Mouse (Mus musculus) midbrain, embryonic 11.5 days (tissue): Measurements from ENCODE around the gene Col6a3. TPM values are rescaled to one million over a fixed set of nuclear protein-coding genes. Genes with fewer than 3 reads are reported as not detected.

Source experiments
- ATAC-seq: fragments of 200-750 bp; cut with Nextera tagmentation; 2 replicates; pipeline ENCODE4 v1.8.0; 2017; ENCODE audit warnings: moderate TSS enrichment, moderate library complexity; ENCODE audit not compliant: low FRiP score
- DNase-seq: peaks from one replicate; pipeline ENCODE4 v3.0.0; 2015; ENCODE audit warnings: low spot score; ENCODE audit errors: missing footprints
- H3K27ac ChIP-seq: fragments of 300-500 bp; sonication (generic); 2 replicates; pipeline ENCODE4 v1.5.1; 2014; ENCODE audit warnings: low read depth, low read length
- H3K27me3 ChIP-seq: fragments of 300-500 bp; sonication (generic); 2 replicates; pipeline ENCODE4 v1.6.1; 2014; ENCODE audit warnings: mild to moderate bottlenecking, low read length, moderate library complexity, mixed read lengths; ENCODE audit not compliant: control insufficient read depth, insufficient read depth
- H3K36me3 ChIP-seq: fragments of 300-500 bp; sonication (generic); 2 replicates; pipeline ENCODE4 v1.6.1; 2014; ENCODE audit warnings: mild to moderate bottlenecking, low read length, moderate library complexity, mixed read lengths; ENCODE audit not compliant: control insufficient read depth, insufficient read depth
- H3K4me1 ChIP-seq: fragments of 300-500 bp; sonication (generic); 2 replicates; pipeline ENCODE4 v1.6.1; 2014; ENCODE audit warnings: low read length; ENCODE audit not compliant: control insufficient read depth, insufficient read depth
- H3K4me2 ChIP-seq: fragments of 300-500 bp; sonication (generic); 2 replicates; pipeline ENCODE4 v1.6.1; 2014; ENCODE audit warnings: mild to moderate bottlenecking, moderate library complexity
- H3K4me3 ChIP-seq: fragments of 300-500 bp; sonication (generic); 2 replicates; pipeline ENCODE4 v1.5.1; 2014; ENCODE audit warnings: low read depth, low read length
- H3K9ac ChIP-seq: fragments of 300-500 bp; sonication (generic); 2 replicates; pipeline ENCODE4 v1.6.1; 2014; ENCODE audit warnings: low read length
- H3K9me3 ChIP-seq: fragments of 300-500 bp; sonication (generic); 2 replicates; pipeline ENCODE4 v1.6.1; 2016; ENCODE audit warnings: low read length; ENCODE audit not compliant: control insufficient read depth
- WGBS: fragments of 180-500 bp; shearing (Covaris S2); extraction: QIAGEN DNeasy Blood & Tissue Kit; methylation state at CpG from one replicate; pipeline ENCODE4 v1.1.7; 2014; 5-methylcytosine and 5-hydroxymethylcytosine counted together
- polyA plus RNA-seq: library from polyadenylated mRNA; unstranded; fragments of >200 nt; fragmentation: Nextera tagmentation; extraction: Ambion mirVana; gene quantifications from 2 replicates; pipeline ENCODE4 v1.2.1, GENCODE M21; 2014

Col6a3 gene
- polyA plus RNA-seq, result 6.5 and 6.7 TPM in 2 replicates

DNA sequence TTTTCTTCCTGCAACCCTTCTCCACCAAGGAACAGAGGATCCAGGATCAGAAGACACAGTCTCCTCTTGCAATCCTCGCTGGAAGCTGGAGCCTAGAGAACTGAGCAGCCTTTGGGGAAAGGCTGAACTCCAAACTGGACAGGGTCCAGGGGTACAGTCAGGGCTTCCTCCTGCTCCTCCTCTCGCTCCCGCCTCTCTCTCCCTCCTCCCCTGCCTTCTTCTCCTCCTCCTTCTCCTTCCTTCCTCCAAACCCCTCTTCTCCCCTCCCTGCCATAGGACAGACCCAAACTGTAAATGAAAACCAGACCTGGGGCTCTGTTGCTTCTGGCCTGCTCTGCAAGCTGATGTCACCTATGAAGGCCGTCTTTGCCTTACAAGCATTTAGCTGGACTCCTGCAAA lies at the start of gene Col6a3:
Gene Col6a3, minus strand, starts transcription at position 136 of the 400 bp plus-strand sequence.
- ATAC-seq, result no peak
- Histone ChIP-seq H3K27me3 (no peaks in the 10 kb centered on the region), H3K4me1 (no peaks in the 10 kb centered on the region), H3K4me3 (no peak within 1 kb of the TSS), H3K36me3 (no peaks in the 10 kb centered on the region), H3K4me2 (no peak within 1 kb of the TSS), H3K9me3 (no peaks in the 10 kb centered on the region), H3K9ac (no peak within 1 kb of the TSS), H3K27ac (no peak within 1 kb of the TSS)
- WGBS, result 55% methylated on average over 4 of the region's 4 CpGs
- DNase-seq, result no peak

DNA sequence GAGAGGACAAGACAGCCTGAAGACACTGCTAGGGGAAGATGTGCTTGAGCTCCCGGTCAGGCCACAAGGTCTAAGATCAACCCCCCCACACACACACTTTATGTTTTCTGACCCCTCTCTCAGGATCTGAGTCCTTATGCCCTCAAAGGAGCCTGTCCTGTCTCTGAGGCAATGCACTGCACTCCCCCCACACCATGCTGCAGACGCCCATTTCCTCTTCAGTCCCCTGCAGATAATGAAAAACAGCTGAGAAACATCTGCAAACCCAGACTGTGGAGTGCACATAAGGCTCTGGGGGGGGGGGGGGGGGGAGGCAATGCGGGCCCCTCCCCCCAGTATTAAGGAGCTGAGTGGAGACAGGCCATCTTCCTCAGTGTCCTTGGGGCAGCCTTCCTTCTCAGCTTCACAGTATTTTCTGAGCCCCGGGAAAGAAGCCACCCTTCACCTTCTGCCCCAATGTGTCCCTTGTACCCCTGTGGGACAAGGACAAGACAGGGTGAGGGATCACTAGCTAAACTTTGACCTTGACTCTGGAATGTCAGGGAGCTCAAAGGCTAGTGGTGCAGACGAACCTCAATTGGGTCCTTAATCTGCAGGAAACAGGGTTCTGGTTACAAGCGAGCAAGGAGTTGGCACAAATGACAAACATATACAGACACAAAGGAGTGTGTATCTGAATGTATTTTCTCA lies 42.1 kb upstream of the Col6a3 start:
- H3K27me3 ChIP-seq, result no peaks in the 10 kb centered on the region
- no peak for DNase-seq
- no peaks in the 10 kb centered on the region for H3K9me3 ChIP-seq
- WGBS, result 60% methylated on average over 6 of the region's 6 CpGs
- no peak overlapping the region for H3K4me2 ChIP-seq
- H3K27ac ChIP-seq, result no peak overlapping the region
- no peak overlapping the region for H3K9ac ChIP-seq
- H3K4me1 ChIP-seq, result no peaks in the 10 kb centered on the region
- no peak overlapping the region for H3K4me3 ChIP-seq
- no peak for ATAC-seq
- H3K36me3 ChIP-seq, result no peaks in the 10 kb centered on the region

DNA sequence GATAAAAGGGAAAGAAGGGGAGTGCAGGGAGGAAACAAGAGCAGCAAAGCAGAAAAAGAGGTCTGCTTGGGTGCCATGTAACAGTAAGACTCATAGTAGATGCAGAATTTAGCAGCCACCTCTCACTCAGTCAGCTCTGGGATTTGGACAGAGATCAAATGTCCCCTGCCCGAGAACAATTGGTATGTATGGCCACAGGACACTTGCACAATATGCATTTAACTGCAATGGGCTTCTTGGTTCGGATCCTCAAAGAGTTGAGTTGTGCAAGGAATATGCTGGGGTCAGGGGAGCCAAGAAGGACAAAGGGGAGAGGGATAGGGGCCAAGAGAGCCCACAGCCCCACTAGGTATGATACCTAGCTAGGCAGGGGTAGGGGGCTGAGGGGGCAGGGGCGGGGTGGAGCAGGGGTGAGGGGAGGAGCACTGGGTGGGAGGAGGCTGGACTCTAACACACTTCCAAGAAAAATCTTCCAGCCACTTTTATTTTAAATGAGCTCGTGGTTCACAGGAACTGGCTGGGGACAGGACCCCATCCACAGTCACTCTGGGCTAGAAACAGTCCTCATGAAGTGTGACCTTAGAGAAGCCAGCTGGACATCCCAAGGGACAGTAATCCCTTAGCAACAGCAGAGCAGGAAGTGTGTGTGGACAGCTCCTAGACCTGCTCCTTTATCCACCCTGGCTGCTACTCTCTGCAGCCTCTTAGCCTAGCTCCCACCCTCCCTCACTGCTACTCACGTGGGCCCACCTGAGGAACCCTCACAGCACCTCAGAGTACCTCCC lies 32.9 kb upstream of the Col6a3 start:
- H3K4me1 ChIP-seq, result no peaks in the 10 kb centered on the region
- no peaks in the 10 kb centered on the region for H3K27me3 ChIP-seq
- H3K4me2 ChIP-seq, result no peak overlapping the region
- no peaks in the 10 kb centered on the region; the same call in 1 of the 2 replicates for H3K9me3 ChIP-seq
- no peaks in the 10 kb centered on the region for H3K36me3 ChIP-seq
- ATAC-seq (no peak), DNase-seq (no peak)
- WGBS, result 70% methylated on average over 5 of the region's 5 CpGs
- no peak overlapping the region for H3K4me3 ChIP-seq
- H3K9ac ChIP-seq, result no peak overlapping the region
- no peak overlapping the region for H3K27ac ChIP-seq

DNA sequence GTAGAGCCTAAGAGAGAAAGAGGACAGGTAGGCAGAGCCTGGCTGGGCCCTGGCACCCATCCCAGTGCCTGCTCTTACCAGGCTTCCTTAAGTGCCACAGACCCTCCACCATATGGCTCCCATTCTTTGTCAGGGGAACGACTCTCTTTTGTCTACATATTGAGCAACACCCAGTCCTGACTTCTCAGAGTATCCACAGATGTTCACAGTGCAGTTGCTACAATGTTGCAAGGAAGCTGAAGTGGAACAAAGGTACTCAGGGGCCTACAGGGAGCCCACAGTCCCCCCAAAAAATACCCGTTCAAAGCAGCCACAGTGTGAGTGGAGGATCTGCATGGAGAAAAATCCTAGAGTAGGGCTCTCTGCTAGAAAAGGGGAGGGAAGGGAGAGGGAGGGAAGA lies 32.2 kb upstream of the Col6a3 start:
- Histone ChIP-seq H3K4me2 (no peak overlapping the region), H3K4me1 (no peaks in the 10 kb centered on the region), H3K4me3 (no peak overlapping the region), H3K27ac (no peak overlapping the region), H3K36me3 (no peaks in the 10 kb centered on the region), H3K27me3 (no peaks in the 10 kb centered on the region), H3K9me3 (no peaks in the 10 kb centered on the region; the same call in 1 of the 2 replicates), H3K9ac (no peak overlapping the region)
- DNase-seq, result no peak
- ATAC-seq, result no peak
- 51% methylated on average over 2 of the region's 2 CpGs for WGBS

DNA sequence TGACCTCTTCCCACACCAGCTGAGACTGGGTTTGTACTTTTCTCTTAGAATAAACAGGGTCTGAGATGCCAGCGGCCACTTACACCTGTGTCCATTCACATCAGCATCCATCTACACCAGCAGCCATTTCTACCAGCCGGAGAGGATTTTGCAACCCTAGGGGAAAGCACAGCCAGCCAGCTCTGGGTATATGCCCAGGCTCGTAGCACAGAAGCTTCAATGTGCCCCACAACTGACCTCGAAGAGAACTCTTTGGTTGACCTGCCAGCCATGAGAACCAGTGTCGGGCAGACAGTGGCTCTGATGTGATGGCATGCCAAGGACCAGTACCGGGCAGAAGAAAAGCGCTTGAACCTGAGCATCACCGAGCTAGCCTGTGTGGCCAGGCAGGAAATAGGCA lies 31.6 kb upstream of the Col6a3 start:
- ATAC-seq (no peak), DNase-seq (no peak)
- 89% methylated on average over 8 of the region's 8 CpGs for WGBS
- no peaks in the 10 kb centered on the region for H3K27me3 ChIP-seq
- H3K36me3 ChIP-seq, result no peaks in the 10 kb centered on the region
- H3K4me2 ChIP-seq, result no peak overlapping the region
- H3K4me1 ChIP-seq, result no peaks in the 10 kb centered on the region
- H3K9me3 ChIP-seq, result no peaks in the 10 kb centered on the region; the same call in 1 of the 2 replicates
- H3K9ac ChIP-seq, result no peak overlapping the region
- H3K27ac ChIP-seq, result no peak overlapping the region
- H3K4me3 ChIP-seq, result no peak overlapping the region

DNA sequence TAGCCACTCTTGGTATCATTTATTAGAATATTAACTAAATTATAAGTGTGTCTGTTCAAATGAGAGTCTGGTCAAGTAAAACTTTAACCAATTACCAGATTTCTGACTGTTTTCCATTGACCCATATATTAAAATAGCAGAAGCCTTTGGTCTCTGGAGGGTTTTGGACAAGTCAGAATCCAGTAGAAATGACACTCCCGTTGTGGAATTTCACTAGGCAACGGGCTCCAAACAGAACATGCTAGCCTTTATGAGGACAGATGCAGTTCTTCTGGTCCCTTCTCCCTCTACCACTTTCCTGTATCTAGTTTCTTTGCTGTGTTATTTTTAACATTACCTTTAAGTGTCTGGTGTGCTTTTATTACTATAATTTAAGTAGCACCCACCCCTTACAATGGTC lies 26.8 kb upstream of the Col6a3 start:
- ATAC-seq (no peak), DNase-seq (no peak)
- Histone ChIP-seq H3K27me3 (no peaks in the 10 kb centered on the region), H3K36me3 (no peaks in the 10 kb centered on the region), H3K4me1 (no peaks in the 10 kb centered on the region), H3K9ac (no peak overlapping the region), H3K4me2 (no peak overlapping the region), H3K27ac (no peak overlapping the region), H3K4me3 (no peak overlapping the region), H3K9me3 (no peaks in the 10 kb centered on the region; the same call in 1 of the 2 replicates)
- whole genome bisulfite sequencing, result 91% methylated on average over 2 of the region's 2 CpGs

DNA sequence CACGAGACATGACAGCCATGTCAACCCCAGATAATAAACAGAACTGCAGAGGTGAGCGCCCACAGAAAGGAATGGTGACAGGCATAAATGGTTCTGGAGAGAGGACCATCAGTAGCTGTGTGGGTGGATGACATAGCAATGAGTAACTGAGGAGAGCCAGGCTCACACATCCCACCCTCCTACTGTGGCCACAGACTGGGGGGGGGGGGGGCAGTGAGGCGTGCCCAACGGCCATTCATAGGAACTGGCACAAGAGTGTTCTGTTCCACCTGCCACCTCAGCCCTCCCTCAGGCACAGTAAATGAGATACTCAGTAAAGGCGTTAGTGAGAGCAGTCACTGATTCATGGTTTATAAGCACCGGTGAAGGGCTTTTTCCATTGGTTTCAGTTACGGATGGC lies 23.0 kb upstream of the Col6a3 start:
- no peak overlapping the region for H3K9ac ChIP-seq
- no peak overlapping the region for H3K4me3 ChIP-seq
- H3K36me3 ChIP-seq, result no peaks in the 10 kb centered on the region
- ATAC-seq (no peak), DNase-seq (no peak)
- no peaks in the 10 kb centered on the region for H3K4me1 ChIP-seq
- H3K27ac ChIP-seq, result no peak overlapping the region
- 91% methylated on average over 7 of the region's 7 CpGs for WGBS
- H3K27me3 ChIP-seq, result no peaks in the 10 kb centered on the region
- H3K4me2 ChIP-seq, result no peak overlapping the region
- H3K9me3 ChIP-seq, result no peaks in the 10 kb centered on the region; the same call in 1 of the 2 replicates

DNA sequence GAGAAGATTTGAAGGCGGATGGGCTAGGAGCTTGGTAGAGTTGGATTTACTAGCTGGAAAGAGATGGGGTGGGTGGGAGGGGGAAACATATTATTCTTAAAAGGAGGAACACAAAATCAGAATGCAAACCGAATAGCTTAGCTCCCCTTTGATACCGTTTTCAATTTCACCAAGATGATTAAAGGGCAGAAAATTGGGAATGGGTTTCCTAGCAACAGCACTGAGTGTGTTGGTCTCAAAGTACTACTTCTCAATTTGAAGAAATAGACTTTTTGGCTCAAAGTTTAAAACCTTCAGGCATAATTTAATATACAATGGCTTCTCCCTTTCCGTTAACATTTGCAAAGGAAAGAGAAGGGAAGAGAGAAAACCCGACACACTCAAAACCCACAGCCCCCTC lies 12.1 kb upstream of the Col6a3 start:
- Histone ChIP-seq H3K27me3 (no peaks in the 10 kb centered on the region), H3K4me1 (no peaks in the 10 kb centered on the region), H3K9ac (no peak overlapping the region), H3K9me3 (no peaks in the 10 kb centered on the region), H3K4me3 (no peak overlapping the region), H3K27ac (no peak overlapping the region), H3K4me2 (no peak overlapping the region), H3K36me3 (no peaks in the 10 kb centered on the region)
- DNase-seq (no peak), ATAC-seq (no peak)
- WGBS, result 72% methylated on average over 5 of the region's 5 CpGs

DNA sequence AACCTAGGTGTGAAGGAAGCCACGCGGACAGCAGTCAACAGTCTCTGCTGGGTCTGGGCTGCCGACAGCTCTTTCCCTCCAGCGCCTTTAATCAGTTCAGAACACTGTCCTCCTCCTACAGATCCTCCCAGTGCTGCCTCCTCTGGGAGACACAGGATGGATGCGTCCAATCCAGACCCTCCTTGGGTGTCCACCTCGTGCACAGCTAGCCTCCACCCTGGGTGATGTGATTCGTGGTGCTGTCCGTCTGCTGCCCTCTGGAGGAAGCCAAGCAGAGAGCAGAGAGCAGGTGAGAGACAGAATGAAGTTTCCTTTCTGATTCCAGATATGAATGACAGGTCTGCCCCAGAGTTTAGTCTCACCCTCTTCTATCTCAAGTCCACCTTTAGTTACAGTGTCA lies 6.1 kb upstream of the Col6a3 start:
- Histone ChIP-seq H3K4me2 (no peak overlapping the region), H3K36me3 (no peaks in the 10 kb centered on the region), H3K9ac (no peak overlapping the region), H3K9me3 (no peaks in the 10 kb centered on the region), H3K27ac (no peak overlapping the region), H3K27me3 (no peaks in the 10 kb centered on the region), H3K4me3 (no peak overlapping the region), H3K4me1 (no peaks in the 10 kb centered on the region)
- peak; percentile 35; the same call in 1 of the 2 replicates for ATAC-seq
- 37% methylated on average over 8 of the region's 8 CpGs for WGBS
- DNase-seq, result no peak
